Mouse (Mus musculus): ENCODE data around the gene Prr11. TPM values are rescaled to one million over a fixed set of nuclear protein-coding genes. Genes with fewer than 3 reads are reported as not detected.

Prr11 gene
- total RNA-seq, 4 experiments from 2014 or later = 0.25 to 0.55 (median 0.37) TPM

- no peak for DNase-seq (ENCODE audit: low spot score)
Measured at GRCm38 (mm10) chr11:87046968-87047367, 61.5 kb downstream of the Prr11 start.

GRCm38 (mm10) chr11:87043052-87043451, 65.5 kb downstream of the Prr11 start:
- no peak for DNase-seq (ENCODE audit: low spot score)

GRCm38 (mm10) chr11:87039307-87039963, 69.1 kb downstream of the Prr11 start:
- DNase-seq (ENCODE audit: low spot score) = no peak

Small RNA genes within 50 kb of the gene (microRNA-seq; reads per million reads assigned to microRNA genes)
- gene Mir301 = 11.2 reads per million, percentile 27 among the genes with 10 or more reads in this experiment

Other genes with a start within 250 kb of the Prr11 start
- gene Ypel2, start 115.0 kb downstream of the Prr11 start, total RNA-seq (2022) = 10 to 100 TPM in 2 of 4 experiments, 1 to 10 TPM in 2; 8.2 to 15.7 (median 11.9) TPM
- 10 to 100 TPM in 2 of 4 experiments, 1 to 10 TPM in 2; 9.1 to 12.0 (median 10.5) TPM for gene Gdpd1, start 34.6 kb downstream of the Prr11 start, total RNA-seq (2022)
- 10 to 100 TPM in 1 of 4 experiments, 1 to 10 TPM in 3; 8.9 to 10.3 (median 9.5) TPM for gene Smg8, start 21.9 kb downstream of the Prr11 start, total RNA-seq (2022)
- gene Ska2, start 526 bp upstream of the Prr11 start, total RNA-seq (2022) = 10 to 100 TPM; 13.8 to 16.9 (median 15.0) TPM
- 1 to 10 TPM; 4.5 to 9.5 (median 6.9) TPM for gene Trim37, start 18.4 kb upstream of the Prr11 start, total RNA-seq (2022)

All from heart, adult 8-10 months (tissue).